Mouse (Mus musculus): ENCODE measurements around the gene Ube2m. TPM values are rescaled to one million over a fixed set of nuclear protein-coding genes. Genes with fewer than 3 reads are reported as not detected.

Ube2m gene
- polyA plus RNA-seq, 1 experiment from 2014 or later = 73.4 TPM

DNA sequence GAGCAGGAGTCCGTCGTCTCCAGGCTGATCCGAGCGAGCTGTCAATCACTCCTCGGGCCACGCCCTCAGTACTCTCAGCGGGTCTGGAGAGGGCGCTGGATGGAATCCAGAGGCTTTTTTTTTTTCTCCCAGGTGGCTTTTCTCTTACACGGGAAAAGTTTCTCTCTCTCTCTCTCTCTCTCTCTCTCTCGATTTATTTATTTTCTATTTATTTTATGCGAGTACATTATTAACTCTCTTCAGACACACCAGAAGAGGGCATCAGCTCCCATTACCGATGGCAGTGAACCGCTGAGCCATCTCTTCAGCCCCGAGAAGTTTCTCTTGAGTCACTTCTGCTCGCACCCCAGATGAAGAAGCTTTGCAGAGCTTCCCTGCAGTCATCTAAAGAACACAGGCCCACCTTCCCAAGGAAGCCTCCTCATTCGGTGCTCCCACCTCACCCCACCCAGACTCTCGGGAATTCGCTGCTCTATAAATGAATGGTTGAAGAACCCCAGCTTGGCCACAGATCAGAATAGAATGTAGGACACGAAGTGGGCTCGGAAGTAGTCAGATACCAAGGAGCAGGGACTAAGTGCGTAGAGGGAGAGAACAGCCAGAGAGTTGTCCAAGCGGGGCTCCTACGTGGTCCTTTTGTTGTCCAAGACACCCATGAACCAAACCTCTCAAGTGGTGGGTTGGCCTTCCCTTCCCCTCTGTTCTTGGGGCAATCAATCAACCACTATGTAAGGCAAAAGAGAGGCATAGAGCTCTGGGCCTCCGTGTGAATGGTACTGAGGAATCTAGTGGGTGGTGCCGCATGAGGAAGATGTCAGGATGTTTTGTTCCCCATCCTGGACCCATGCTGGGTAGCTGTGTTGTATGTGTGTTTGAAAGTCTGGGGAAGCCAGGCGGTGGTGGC lies 27.8 kb downstream of the Ube2m start, which contains the start of gene Zbtb45:
Gene Zbtb45 (minus strand): TSS at position 30 of the 904 bp plus-strand sequence.
- 10% methylated on average over 26 of the region's 26 CpGs for WGBS
- no peaks in the 10 kb centered on the region for H3K9me3 ChIP-seq (replicated peaks; ENCODE audit: control insufficient read depth, low read length)
- H3K27ac ChIP-seq (ENCODE audit: low read depth, low read length) = peak within 1 kb of the TSS; percentile 88
- peaks cover 12% of the 10 kb centered on the region for H3K4me1 ChIP-seq (ENCODE audit: control insufficient read depth, insufficient read depth, low read length)
- H3K4me3 ChIP-seq (ENCODE audit: low read depth, low read length) = peak within 1 kb of the TSS; percentile 51
- H3K9ac ChIP-seq (ENCODE audit: low read length) = peak within 1 kb of the TSS; percentile 70
- no peak for ATAC-seq
- DNase-seq (ENCODE audit: low spot score) = no peak
- H3K36me3 ChIP-seq (ENCODE audit: control insufficient read depth, insufficient read depth, low read length) = peaks cover 28% of the 10 kb centered on the region
- H3K4me2 ChIP-seq (ENCODE audit: low read length) = peak within 1 kb of the TSS; percentile 71
- H3K27me3 ChIP-seq (replicated peaks; ENCODE audit: control insufficient read depth, insufficient read depth, low read length) = no peaks in the 10 kb centered on the region

DNA sequence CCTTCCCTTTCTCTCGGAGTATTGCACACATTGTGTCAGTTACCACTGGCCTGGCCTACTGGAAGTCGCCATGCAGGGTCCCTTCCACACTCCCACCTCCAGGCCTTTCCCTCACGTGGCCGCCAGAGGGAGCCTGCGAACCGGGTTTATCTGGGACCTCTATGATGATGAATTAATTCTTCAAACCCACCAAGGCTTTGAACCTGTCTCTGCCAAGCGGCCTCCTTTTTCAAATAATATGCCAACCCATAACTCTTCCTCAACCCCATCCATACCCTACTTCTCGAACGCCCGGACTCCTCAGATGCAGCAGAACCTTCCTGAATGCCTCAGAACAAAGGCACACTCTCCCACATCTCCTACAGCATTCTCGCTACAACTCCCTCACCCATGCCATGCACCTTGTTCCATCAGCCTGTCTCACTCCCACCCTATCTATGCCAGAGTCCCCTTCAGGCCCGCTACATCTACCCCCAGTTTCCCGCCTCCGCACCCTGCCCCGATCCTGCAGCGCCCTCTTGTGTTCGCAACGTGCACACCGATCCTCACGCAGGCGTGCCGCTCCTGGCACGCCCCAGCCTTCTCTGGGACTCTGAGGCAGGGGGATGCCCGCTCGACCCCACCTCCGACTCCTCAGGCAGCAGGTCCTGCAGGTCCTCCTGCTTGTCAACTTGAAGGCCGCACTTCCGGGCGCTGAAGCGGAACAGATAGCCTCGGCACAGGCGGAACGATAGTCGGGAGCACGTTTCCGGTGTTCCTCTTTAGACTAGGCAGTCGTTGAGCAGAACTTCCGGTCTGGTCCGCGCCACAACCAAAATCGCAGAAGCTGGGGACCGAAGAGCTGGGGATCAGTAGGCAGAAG lies 28.7 kb downstream of the Ube2m start:
- no peaks in the 10 kb centered on the region for H3K27me3 ChIP-seq (replicated peaks; ENCODE audit: control insufficient read depth, insufficient read depth, low read length)
- WGBS = under 1% methylated on average over 42 of the region's 42 CpGs
- H3K4me2 ChIP-seq (ENCODE audit: low read length) = peak overlapping the region; percentile 71
- H3K27ac ChIP-seq (ENCODE audit: low read depth, low read length) = peak overlapping the region; percentile 88
- H3K9ac ChIP-seq (ENCODE audit: low read length) = peak overlapping the region; percentile 70
- H3K4me1 ChIP-seq (ENCODE audit: control insufficient read depth, insufficient read depth, low read length) = peaks cover 12% of the 10 kb centered on the region
- no peaks in the 10 kb centered on the region for H3K9me3 ChIP-seq (replicated peaks; ENCODE audit: control insufficient read depth, low read length)
- peak overlapping the region; percentile 51 for H3K4me3 ChIP-seq (ENCODE audit: low read depth, low read length)
- H3K36me3 ChIP-seq (ENCODE audit: control insufficient read depth, insufficient read depth, low read length) = peaks cover 35% of the 10 kb centered on the region
- DNase-seq (ENCODE audit: low spot score) (peak; percentile 97), ATAC-seq (peak; percentile 92)

DNA sequence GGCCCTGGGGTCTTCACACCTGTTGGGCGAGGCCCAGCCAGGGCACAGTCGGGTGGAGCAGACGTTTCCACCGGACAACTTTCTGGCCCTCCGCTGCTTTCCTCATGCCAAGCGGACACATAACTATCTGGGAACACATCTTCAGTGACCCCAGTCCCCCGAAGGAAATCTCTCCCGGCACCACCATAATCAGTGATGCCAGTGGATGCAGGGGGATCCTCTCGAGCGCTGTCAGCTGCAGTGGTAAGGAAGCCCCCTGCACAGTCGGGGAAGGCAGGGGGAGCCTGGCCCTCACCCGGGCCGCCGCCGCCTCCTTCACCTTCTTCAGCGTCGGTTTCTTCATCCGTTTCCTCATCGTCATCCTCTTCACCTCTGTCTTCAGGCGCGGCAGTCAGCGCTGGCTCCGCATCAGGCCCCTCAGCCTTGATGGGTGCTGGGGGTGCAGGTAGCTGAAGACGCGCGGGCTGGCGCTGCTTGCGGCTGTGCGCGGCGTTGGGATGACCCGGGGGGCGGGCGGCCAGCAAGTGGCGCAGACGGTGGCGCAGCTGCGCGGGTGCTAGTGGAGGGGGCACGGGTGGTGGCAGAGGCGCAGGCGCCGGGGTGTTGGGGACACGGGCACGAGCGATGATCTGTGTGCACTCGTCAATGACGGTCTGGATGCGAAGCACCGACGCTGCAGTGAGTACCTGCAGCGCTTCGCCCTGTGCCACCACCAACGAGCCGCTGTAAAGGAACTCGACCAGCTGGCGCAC lies 30.6 kb downstream of the Ube2m start:
- peaks cover 44% of the 10 kb centered on the region for H3K36me3 ChIP-seq (ENCODE audit: control insufficient read depth, insufficient read depth, low read length)
- DNase-seq (ENCODE audit: low spot score) = no peak
- 44% methylated on average over 56 of the region's 57 CpGs for WGBS

DNA sequence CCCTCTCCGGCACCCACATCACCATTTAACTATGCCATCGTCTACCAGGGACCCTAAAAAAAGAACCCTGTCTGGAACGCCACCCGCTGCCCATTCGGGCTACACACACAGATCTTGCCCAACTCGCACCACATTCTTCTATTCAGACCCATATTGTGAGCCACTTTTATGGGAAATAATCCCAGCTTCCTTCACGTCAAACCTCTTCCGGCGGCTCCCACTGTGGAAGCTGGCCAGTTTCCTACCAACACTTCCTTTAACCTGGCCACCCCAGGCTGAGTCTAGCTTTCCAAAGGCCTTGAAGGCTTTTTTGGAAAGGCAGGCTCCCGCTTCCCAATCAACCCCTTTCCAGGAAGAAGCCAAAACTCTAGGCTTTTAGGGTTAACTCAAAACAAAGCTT lies 31.5 kb downstream of the Ube2m start:
- Histone ChIP-seq H3K36me3 (ENCODE audit: control insufficient read depth, insufficient read depth, low read length) (peaks cover 44% of the 10 kb centered on the region), H3K27ac (ENCODE audit: low read depth, low read length) (no peak overlapping the region), H3K4me2 (ENCODE audit: low read length) (no peak overlapping the region), H3K4me1 (ENCODE audit: control insufficient read depth, insufficient read depth, low read length) (peaks cover 12% of the 10 kb centered on the region), H3K27me3 (replicated peaks; ENCODE audit: control insufficient read depth, insufficient read depth, low read length) (no peaks in the 10 kb centered on the region), H3K4me3 (ENCODE audit: low read depth, low read length) (no peak overlapping the region), H3K9ac (ENCODE audit: low read length) (no peak overlapping the region), H3K9me3 (replicated peaks; ENCODE audit: control insufficient read depth, low read length) (no peaks in the 10 kb centered on the region)
- WGBS = 85% methylated on average over 10 of the region's 10 CpGs
- DNase-seq (ENCODE audit: low spot score) = no peak
- no peak for ATAC-seq

More for the DNA sequence above, 30.6 kb downstream of the Ube2m start:
- peaks cover 12% of the 10 kb centered on the region for H3K4me1 ChIP-seq (ENCODE audit: control insufficient read depth, insufficient read depth, low read length)
- H3K9me3 ChIP-seq (replicated peaks; ENCODE audit: control insufficient read depth, low read length) = no peaks in the 10 kb centered on the region
- 0 out of 2 replicates have a peak overlapping the region, but pooled peaks have one; percentile 7 for H3K4me2 ChIP-seq (ENCODE audit: low read length)
- H3K4me3 ChIP-seq (ENCODE audit: low read depth, low read length) = no peak overlapping the region
- no peaks in the 10 kb centered on the region for H3K27me3 ChIP-seq (replicated peaks; ENCODE audit: control insufficient read depth, insufficient read depth, low read length)
- ATAC-seq = no peak
- no peak overlapping the region for H3K9ac ChIP-seq (ENCODE audit: low read length)
- no peak overlapping the region for H3K27ac ChIP-seq (ENCODE audit: low read depth, low read length)

DNA sequence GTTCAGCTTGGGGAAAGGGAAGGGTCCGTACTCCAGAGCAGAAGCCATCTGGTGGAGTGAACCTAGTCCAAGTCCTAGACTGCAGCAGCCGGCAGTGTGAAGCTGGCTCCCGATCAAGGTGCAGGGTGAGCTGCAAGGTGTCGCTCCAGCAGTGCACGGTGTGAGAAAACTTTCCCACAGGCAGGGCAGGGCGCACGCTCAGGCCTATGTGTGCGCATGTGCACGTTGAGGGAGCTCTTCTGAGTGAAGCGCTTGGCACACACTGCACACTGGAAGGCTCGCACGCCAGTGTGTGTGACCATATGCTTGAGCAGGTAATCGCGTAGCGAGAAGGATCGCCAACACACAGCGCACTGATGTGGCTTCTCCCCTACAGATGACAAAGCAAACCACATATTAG lies 32.1 kb downstream of the Ube2m start:
- no peak overlapping the region for H3K4me2 ChIP-seq (ENCODE audit: low read length)
- H3K36me3 ChIP-seq (ENCODE audit: control insufficient read depth, insufficient read depth, low read length) = peaks cover 44% of the 10 kb centered on the region
- H3K9ac ChIP-seq (ENCODE audit: low read length) = no peak overlapping the region
- ATAC-seq = no peak
- no peak overlapping the region for H3K4me3 ChIP-seq (ENCODE audit: low read depth, low read length)
- no peak overlapping the region for H3K27ac ChIP-seq (ENCODE audit: low read depth, low read length)
- no peaks in the 10 kb centered on the region for H3K27me3 ChIP-seq (replicated peaks; ENCODE audit: control insufficient read depth, insufficient read depth, low read length)
- no peaks in the 10 kb centered on the region for H3K9me3 ChIP-seq (replicated peaks; ENCODE audit: control insufficient read depth, low read length)
- H3K4me1 ChIP-seq (ENCODE audit: control insufficient read depth, insufficient read depth, low read length) = peaks cover 12% of the 10 kb centered on the region
- DNase-seq (ENCODE audit: low spot score) = no peak
- 83% methylated on average over 17 of the region's 17 CpGs for WGBS

DNA sequence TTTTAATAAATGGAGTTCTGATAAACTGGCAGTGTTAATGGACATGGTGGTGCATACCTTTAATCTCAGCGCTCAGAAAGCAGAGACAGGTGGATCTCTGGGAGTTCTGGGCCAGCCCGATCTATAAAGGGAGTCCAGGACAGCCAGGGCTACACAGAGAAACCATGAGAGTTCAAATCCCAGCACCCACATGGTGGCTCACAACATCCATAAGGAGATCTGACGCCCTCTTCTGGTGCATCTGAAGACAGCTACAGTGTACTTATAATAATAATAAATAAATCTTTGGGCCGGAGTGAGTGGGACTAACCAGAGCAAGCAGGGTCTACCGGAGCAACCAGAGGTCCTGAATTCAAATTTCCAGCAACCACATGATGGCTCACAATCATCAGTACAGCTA lies 34.7 kb downstream of the Ube2m start:
- Histone ChIP-seq H3K9me3 (replicated peaks; ENCODE audit: control insufficient read depth, low read length) (no peaks in the 10 kb centered on the region), H3K27ac (ENCODE audit: low read depth, low read length) (no peak overlapping the region), H3K36me3 (ENCODE audit: control insufficient read depth, insufficient read depth, low read length) (peaks cover 44% of the 10 kb centered on the region), H3K9ac (ENCODE audit: low read length) (no peak overlapping the region), H3K27me3 (replicated peaks; ENCODE audit: control insufficient read depth, insufficient read depth, low read length) (no peaks in the 10 kb centered on the region), H3K4me2 (ENCODE audit: low read length) (no peak overlapping the region), H3K4me3 (ENCODE audit: low read depth, low read length) (no peak overlapping the region), H3K4me1 (ENCODE audit: control insufficient read depth, insufficient read depth, low read length) (peaks cover 1% of the 10 kb centered on the region)
- DNase-seq (ENCODE audit: low spot score) (no peak), ATAC-seq (no peak)
- 73% methylated on average over 5 of the region's 5 CpGs for WGBS

DNA sequence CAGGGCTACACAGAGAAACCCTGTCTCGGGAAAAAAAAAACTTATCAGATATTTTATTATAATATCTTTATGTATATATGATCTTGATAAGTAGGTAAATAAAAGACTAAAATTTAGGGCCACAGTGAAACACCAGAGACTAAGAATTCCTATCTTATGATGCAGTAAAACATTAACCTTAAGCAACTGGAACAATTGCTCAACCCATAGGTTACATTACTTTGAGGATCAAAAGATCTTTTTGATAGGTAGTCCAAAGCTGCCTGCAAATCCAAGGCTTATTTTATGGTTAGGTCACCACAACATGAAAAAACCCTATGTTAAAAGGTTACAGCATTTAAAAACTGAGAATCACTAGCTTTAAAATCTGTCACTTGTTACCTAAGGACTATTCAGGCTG lies 36.5 kb downstream of the Ube2m start:
- WGBS = 80% methylated on average over 1 of the region's 1 CpGs
- ATAC-seq = no peak
- H3K9ac ChIP-seq (ENCODE audit: low read length) = no peak overlapping the region

DNA sequence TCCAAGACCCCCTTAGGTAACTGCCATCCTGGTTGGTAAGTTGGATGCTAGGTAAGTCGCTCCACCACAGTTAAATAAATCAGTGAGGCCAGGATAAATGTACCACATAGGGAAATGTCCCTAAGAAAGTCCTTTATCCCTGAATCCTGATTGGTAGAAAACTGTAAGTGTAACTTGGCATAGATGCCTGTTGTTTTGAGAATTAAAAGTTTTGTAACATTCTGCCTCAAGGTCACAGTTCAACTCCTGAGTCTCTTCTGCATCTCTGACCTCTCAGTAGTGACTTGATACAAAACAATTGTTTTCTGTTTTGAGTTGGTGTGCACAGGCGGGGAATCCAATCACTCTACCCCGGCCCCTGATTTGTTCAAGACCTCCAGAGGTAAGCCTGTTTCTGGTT lies 39.2 kb downstream of the Ube2m start, which contains the start of gene Trim28:
Gene Trim28 (plus strand): TSS at position 264 of the 400 bp plus-strand sequence.
- H3K27me3 ChIP-seq (replicated peaks; ENCODE audit: control insufficient read depth, insufficient read depth, low read length) = no peaks in the 10 kb centered on the region
- no peak for ATAC-seq
- no peak within 1 kb of the TSS for H3K9ac ChIP-seq (ENCODE audit: low read length)
- H3K4me2 ChIP-seq (ENCODE audit: low read length) = no peak within 1 kb of the TSS
- H3K4me1 ChIP-seq (ENCODE audit: control insufficient read depth, insufficient read depth, low read length) = no peaks in the 10 kb centered on the region
- peaks cover 6% of the 10 kb centered on the region for H3K36me3 ChIP-seq (ENCODE audit: control insufficient read depth, insufficient read depth, low read length)
- WGBS = 84% methylated on average over 3 of the region's 3 CpGs
- no peaks in the 10 kb centered on the region for H3K9me3 ChIP-seq (replicated peaks; ENCODE audit: control insufficient read depth, low read length)
- DNase-seq (ENCODE audit: low spot score) = no peak
- H3K4me3 ChIP-seq (ENCODE audit: low read depth, low read length) = no peak within 1 kb of the TSS
- H3K27ac ChIP-seq (ENCODE audit: low read depth, low read length) = no peak within 1 kb of the TSS

More for the DNA sequence above, 36.5 kb downstream of the Ube2m start:
- Histone ChIP-seq H3K27me3 (replicated peaks; ENCODE audit: control insufficient read depth, insufficient read depth, low read length) (no peaks in the 10 kb centered on the region), H3K4me3 (ENCODE audit: low read depth, low read length) (no peak overlapping the region), H3K4me2 (ENCODE audit: low read length) (no peak overlapping the region), H3K27ac (ENCODE audit: low read depth, low read length) (no peak overlapping the region), H3K9me3 (replicated peaks; ENCODE audit: control insufficient read depth, low read length) (no peaks in the 10 kb centered on the region), H3K4me1 (ENCODE audit: control insufficient read depth, insufficient read depth, low read length) (no peaks in the 10 kb centered on the region), H3K36me3 (ENCODE audit: control insufficient read depth, insufficient read depth, low read length) (peaks cover 29% of the 10 kb centered on the region)
- no peak for DNase-seq (ENCODE audit: low spot score)
